In genomic region chr5:13327281-13327680, GRCm38 (mm10) we compare ENCODE assay signal across 13 mouse cellular contexts.
"Had no signal": no experiment of that assay in that cellular context is flagged by ENCODE, and none has a peak within 500 bp of the region (broad histone marks: within the 10 kb centered on the region; RNA-seq: fewer than 3 reads in every experiment).

No protein-coding gene starts in this region.

- H3K27me3 ChIP-seq: kidney, embryonic 15.5 days; limb, embryonic 12.5 days; liver, embryonic 13.5 days; lung, embryonic 15.5 days; neural tube, embryonic 12.5 days had no signal

- H3K27ac ChIP-seq: kidney, embryonic 15.5 days; limb, embryonic 12.5 days; liver, embryonic 13.5 days; lung, embryonic 15.5 days; neural tube, embryonic 12.5 days had no signal

- DNase-seq: kidney, adult 2 months; kidney, postnatal 25 days; layer of hippocampus, adult 9-11 months; liver; liver, embryonic 13.5 days; liver, postnatal 0 days; midbrain, embryonic 14.5 days; right cerebral cortex, postnatal 14 days; thymus, postnatal 36 days had no signal

- H3K4me2 ChIP-seq: kidney, embryonic 15.5 days; limb, embryonic 12.5 days; liver, embryonic 13.5 days; lung, embryonic 15.5 days; neural tube, embryonic 12.5 days had no signal

- H3K9ac ChIP-seq: kidney, embryonic 15.5 days; limb, embryonic 12.5 days; liver, embryonic 13.5 days; liver, postnatal 0 days; lung, embryonic 15.5 days; neural tube, embryonic 12.5 days had no signal

- H3K4me3 ChIP-seq: kidney, embryonic 15.5 days; limb, embryonic 12.5 days; liver, embryonic 13.5 days; lung, embryonic 15.5 days; neural tube, embryonic 12.5 days had no signal

- H3K36me3 ChIP-seq: kidney, embryonic 15.5 days; limb, embryonic 12.5 days; liver, embryonic 13.5 days; lung, embryonic 15.5 days; neural tube, embryonic 12.5 days had no signal

- H3K9me3 ChIP-seq: kidney, embryonic 15.5 days; limb, embryonic 12.5 days; liver, embryonic 13.5 days; lung, embryonic 15.5 days; neural tube, embryonic 12.5 days had no signal

- ATAC-seq: liver, postnatal 0 days had no signal

- H3K4me1 ChIP-seq: kidney, embryonic 15.5 days; liver, embryonic 13.5 days; lung, embryonic 15.5 days; neural tube, embryonic 12.5 days had no signal
